8 mouse cellular contexts compared by ENCODE assay signal in the genomic region with DNA sequence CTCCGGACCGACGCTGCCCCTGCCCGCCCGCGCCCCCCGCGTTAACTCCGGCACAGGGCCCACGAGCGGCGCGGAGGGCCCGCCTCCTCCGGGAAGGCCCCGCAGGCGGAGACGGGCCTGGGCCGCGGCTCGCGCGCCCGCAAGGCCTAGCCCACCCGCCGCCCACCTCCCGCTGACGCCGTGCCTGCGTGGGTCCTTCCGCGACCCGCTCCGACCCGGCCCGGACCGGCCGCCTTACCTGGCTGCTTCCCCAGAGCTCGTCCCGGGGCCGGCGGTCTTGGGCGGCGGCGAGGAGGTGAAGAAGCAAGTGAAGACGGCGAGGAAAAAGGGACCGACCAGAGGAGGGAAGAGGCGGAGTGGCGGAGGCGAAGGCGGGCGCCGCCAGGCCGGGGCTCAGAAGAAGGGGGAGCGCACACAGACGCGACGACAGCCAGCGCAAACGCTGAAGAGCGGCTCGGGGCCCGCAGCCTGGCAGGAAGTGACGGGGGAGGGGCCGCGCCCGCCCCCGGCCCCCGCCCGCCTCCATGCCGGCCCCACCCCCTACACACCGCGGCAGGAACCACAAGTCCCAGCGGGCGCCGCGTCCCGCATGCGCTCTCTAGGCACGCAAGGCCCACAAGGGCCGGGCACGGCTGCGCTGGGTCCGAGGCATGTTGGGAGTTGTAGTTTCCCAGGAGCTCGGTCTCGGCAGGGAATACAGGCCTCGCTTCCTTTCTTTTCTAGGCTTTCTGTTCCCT. TPM values are rescaled to one million over a fixed set of nuclear protein-coding genes. Genes with fewer than 3 reads are reported as not detected.
DNase-seq lines count a peak whose midpoint lies in the region; ATAC-seq lines count a peak whose summit lies in the region.

A gene (minus strand): TSS at position 504 of the 737 bp plus-strand sequence.

- ATAC-seq in heart, embryonic 13.5 days (ENCODE audit: extremely low read depth, insufficient number of reproducible peaks, low FRiP score, low TSS enrichment): peak; percentile 99
- peak; percentile 99 for ATAC-seq in liver, embryonic 12.5 days
- ATAC-seq in stomach, embryonic 15.5 days (ENCODE audit: insufficient read depth, low FRiP score, low read depth): peak; percentile 100

- H3K4me1 ChIP-seq in brown adipose tissue, adult 24 weeks (ENCODE audit: control insufficient read depth, insufficient read depth, insufficient read length, low read length): peaks cover 16% of the 10 kb centered on the region
- peaks cover 48% of the 10 kb centered on the region for H3K4me1 ChIP-seq in heart, embryonic 13.5 days
- H3K4me1 ChIP-seq in liver, embryonic 12.5 days: peaks cover 48% of the 10 kb centered on the region
- H3K4me1 ChIP-seq in stomach, embryonic 15.5 days: peaks cover 20% of the 10 kb centered on the region

- H3K4me3 ChIP-seq in brown adipose tissue, adult 24 weeks (ENCODE audit: insufficient read depth, low read depth, low read length): peak within 1 kb of the TSS; percentile 88
- H3K4me3 ChIP-seq in heart, embryonic 13.5 days: peak within 1 kb of the TSS; percentile 98
- peak within 1 kb of the TSS; percentile 95 for H3K4me3 ChIP-seq in liver, embryonic 12.5 days
- H3K4me3 ChIP-seq in stomach, embryonic 15.5 days (replicated peaks): peak within 1 kb of the TSS; percentile 95

- H3K36me3 ChIP-seq in heart, embryonic 13.5 days: no peaks in the 10 kb centered on the region
- no peaks in the 10 kb centered on the region for H3K36me3 ChIP-seq in liver, embryonic 12.5 days
- no peaks in the 10 kb centered on the region for H3K36me3 ChIP-seq in stomach, embryonic 15.5 days

- peak within 1 kb of the TSS; percentile 83 for H3K27ac ChIP-seq in brown adipose tissue, adult 24 weeks (replicated peaks; ENCODE audit: low read depth, low read length)
- peak within 1 kb of the TSS; percentile 99 for H3K27ac ChIP-seq in heart, embryonic 13.5 days (replicated peaks)
- peak within 1 kb of the TSS; percentile 95 for H3K27ac ChIP-seq in liver, embryonic 12.5 days
- peak within 1 kb of the TSS; percentile 97 for H3K27ac ChIP-seq in stomach, embryonic 15.5 days

- DNase-seq in CD4-positive, CD25-positive, alpha-beta regulatory T cell, adult 2 months (ENCODE audit: low read depth, low spot score): peak; percentile 98
- peak; percentile 47 for DNase-seq in fat pad, adult 2 months (ENCODE audit: extremely low read depth, low read depth, low spot score)
- DNase-seq in kidney, postnatal 10 days: peak; percentile 98
- peak; percentile 87 to 92 for DNase-seq in natural killer cell, adult 2 months (ENCODE audit: low spot score in 2 of 2)

- WGBS in heart, embryonic 13.5 days: under 1% methylated on average over 77 of the region's 88 CpGs
- under 1% methylated on average over 84 of the region's 88 CpGs for WGBS in liver, embryonic 12.5 days (ENCODE audit: insufficient replicate concordance)
- under 1% methylated on average over 74 of the region's 88 CpGs for WGBS in stomach, embryonic 15.5 days

- H3K27me3 ChIP-seq in heart, embryonic 13.5 days (replicated peaks): no peaks in the 10 kb centered on the region; the same call in 1 of the 2 replicates
- 0 out of 2 replicates have a peak, but pooled peaks cover 2% of the 10 kb centered on the region for H3K27me3 ChIP-seq in liver, embryonic 12.5 days (replicated peaks)
- H3K27me3 ChIP-seq in stomach, embryonic 15.5 days (replicated peaks): no peaks in the 10 kb centered on the region

- peak within 1 kb of the TSS; percentile 79 for H3K4me2 ChIP-seq in heart, embryonic 13.5 days
- peak within 1 kb of the TSS; percentile 78 for H3K4me2 ChIP-seq in liver, embryonic 12.5 days
- peak within 1 kb of the TSS; percentile 90 for H3K4me2 ChIP-seq in stomach, embryonic 15.5 days

- H3K9ac ChIP-seq in heart, embryonic 13.5 days: peak within 1 kb of the TSS; percentile 99
- H3K9ac ChIP-seq in liver, embryonic 12.5 days: peak within 1 kb of the TSS; percentile 97
- peak within 1 kb of the TSS; percentile 98 for H3K9ac ChIP-seq in stomach, embryonic 15.5 days

- H3K9me3 ChIP-seq in heart, embryonic 13.5 days: no peaks in the 10 kb centered on the region
- H3K9me3 ChIP-seq in liver, embryonic 12.5 days (replicated peaks): no peaks in the 10 kb centered on the region
- H3K9me3 ChIP-seq in stomach, embryonic 15.5 days: no peaks in the 10 kb centered on the region

RNA-seq across cellular contexts. Expression of the gene that starts here (rescaled TPM):
- polyA plus RNA-seq in brown adipose tissue, adult 24 weeks (2012; ENCODE audit: insufficient read depth, insufficient read length, missing spikeins): 34.7 and 35.9 TPM in 2 replicates
- 57.1 and 57.3 TPM in 2 replicates for polyA plus RNA-seq in heart, embryonic 13.5 days (2015; fragmentation: Nextera tagmentation; extraction: Ambion mirVana)
- 36.1 and 37.7 TPM in 2 replicates for polyA plus RNA-seq in liver, embryonic 12.5 days (2016; fragmentation: Nextera tagmentation; extraction: Ambion mirVana)
- polyA plus RNA-seq in stomach, embryonic 15.5 days (2015; fragmentation: Nextera tagmentation; extraction: Ambion mirVana): 70.6 and 76.9 TPM in 2 replicates

Comparison
In these comparisons a context has a peak if more than half of its experiments do, and no peak if none do; other contexts are left out.
1. Peak in every context shown above with its lines: DNase-seq, ATAC-seq, H3K4me3 ChIP-seq and H3K27ac ChIP-seq.
2. DNase-seq: peak in every context shown above with its lines; median percentile 98 in CD4-positive, CD25-positive, alpha-beta regulatory T cell, adult 2 months; 98 in kidney, postnatal 10 days; 90 in natural killer cell, adult 2 months; 47 in fat pad, adult 2 months.